Mouse (Mus musculus) kidney, postnatal 4 days (tissue): ENCODE results near the gene Gsx2.

ENCODE experiments used
- DNase-seq, 2 experiments: peaks; one replicate each; pipeline ENCODE4 v3.0.0; 2021; ENCODE audit warnings: mixed read lengths in 2 of 2

Gene Gsx2

GRCm38 (mm10) chr5:75075383-75075941 is at the start of gene Gsx2:
Gsx2 (plus strand) TSS chr5:75075601.
- DNase-seq: peak; percentile 14 to 30

- no peak for DNase-seq
Measured at GRCm38 (mm10) chr5:75035475-75035874, 39.9 kb upstream of the Gsx2 start.

GRCm38 (mm10) chr5:75039307-75039706 is 36.1 kb upstream of the Gsx2 start:
- DNase-seq: no peak

GRCm38 (mm10) chr5:75043011-75043445 is 32.4 kb upstream of the Gsx2 start:
- peak in 1 of 2 experiments; percentile 8 for DNase-seq

GRCm38 (mm10) chr5:75043621-75044301 is 31.6 kb upstream of the Gsx2 start:
- DNase-seq: no peak

GRCm38 (mm10) chr5:75044310-75044904 is 31.0 kb upstream of the Gsx2 start, which contains the start of gene Chic2:
Chic2 (minus strand) TSS chr5:75044774.
- DNase-seq: peak; percentile 89 to 94

GRCm38 (mm10) chr5:75045371-75045770 is 30.0 kb upstream of the Gsx2 start:
- DNase-seq: no peak

GRCm38 (mm10) chr5:75046681-75047321 is 28.6 kb upstream of the Gsx2 start:
- DNase-seq: peak; percentile 55 to 71

- no peak for DNase-seq
Measured at GRCm38 (mm10) chr5:75051109-75051508, 24.3 kb upstream of the Gsx2 start.

- no peak for DNase-seq
Measured at GRCm38 (mm10) chr5:75063177-75063576, 12.2 kb upstream of the Gsx2 start.

GRCm38 (mm10) chr5:75066715-75067114 is 8.7 kb upstream of the Gsx2 start:
- no peak for DNase-seq

GRCm38 (mm10) chr5:75067125-75067756 is 8.2 kb upstream of the Gsx2 start:
- DNase-seq: peak; percentile 80 to 83

GRCm38 (mm10) chr5:75070132-75070531 is 5.3 kb upstream of the Gsx2 start:
- no peak for DNase-seq

- DNase-seq: peak in 1 of 2 experiments; percentile 25
Measured at GRCm38 (mm10) chr5:75070656-75071375, 4.6 kb upstream of the Gsx2 start.

GRCm38 (mm10) chr5:75071951-75072350 is 3.5 kb upstream of the Gsx2 start:
- DNase-seq: no peak

- no peak for DNase-seq
Measured at GRCm38 (mm10) chr5:75072532-75072931, 2.9 kb upstream of the Gsx2 start.

GRCm38 (mm10) chr5:75073167-75073566 is 2.2 kb upstream of the Gsx2 start:
- DNase-seq: no peak

- DNase-seq: no peak
Measured at GRCm38 (mm10) chr5:75073684-75074083, 1.7 kb upstream of the Gsx2 start.

GRCm38 (mm10) chr5:75074132-75074531 is 1.3 kb upstream of the Gsx2 start:
- DNase-seq: no peak

- DNase-seq: no peak
Measured at GRCm38 (mm10) chr5:75074537-75075382, 641 bp upstream of the Gsx2 start.

- DNase-seq: no peak
Measured at GRCm38 (mm10) chr5:75076326-75077050, 1.1 kb downstream of the Gsx2 start.
